Comparison of ENCODE assay signal across 15 mouse cellular contexts in genomic region chr10:118643622-118644021, GRCm38 (mm10).
DNase-seq lines count a peak whose midpoint lies in the region; ATAC-seq and TF ChIP-seq lines count a peak whose summit lies in the region.
"Had no signal": no experiment of that assay in that cellular context is flagged by ENCODE, and none has a peak within 500 bp of the region (broad histone marks: within the 10 kb centered on the region; RNA-seq: fewer than 3 reads in every experiment).

No protein-coding gene starts in this region.

- peak; percentile 12 to 22 for DNase-seq in left cerebral cortex, adult 18-20 months (ENCODE audit: low spot score in 2 of 2)
- no peak for DNase-seq in left cerebral cortex, postnatal 4 days
- peak; percentile 35 for DNase-seq in CD4-positive, CD25-positive, alpha-beta regulatory T cell, adult 2 months (ENCODE audit: low read depth, low spot score)
- peak; percentile 16 for DNase-seq in induced T-regulatory cell, adult 2 months (ENCODE audit: low read depth)
- no peak for DNase-seq in heart, postnatal 10 days
- DNase-seq in lung, postnatal 0 days (ENCODE audit: low spot score), result no peak
- DNase-seq: adrenal gland, postnatal 14 days; heart, adult 2 months; kidney, adult 2 months; lung, embryonic 14.5 days had no signal

- H3K79me2 ChIP-seq in C2C12 (ENCODE audit: control insufficient read depth, insufficient read depth), result no peaks in the 10 kb centered on the region

- H3K9ac ChIP-seq in lung, postnatal 0 days (replicated peaks; ENCODE audit: low read depth), result no peak overlapping the region
- no peak overlapping the region for H3K9ac ChIP-seq in kidney, embryonic 15.5 days
- H3K9ac ChIP-seq: limb, embryonic 15.5 days; lung, embryonic 14.5 days had no signal

- H3K4me1 ChIP-seq in lung, postnatal 0 days (ENCODE audit: insufficient read depth, low read depth, low read length), result no peaks in the 10 kb centered on the region
- H3K4me1 ChIP-seq in kidney, embryonic 15.5 days, result 0 out of 2 replicates have a peak, but pooled peaks cover 2% of the 10 kb centered on the region

- no peaks in the 10 kb centered on the region for H3K9me3 ChIP-seq in lung, postnatal 0 days (ENCODE audit: low read length)
- no peaks in the 10 kb centered on the region for H3K9me3 ChIP-seq in kidney, embryonic 15.5 days (replicated peaks)
- H3K9me3 ChIP-seq: limb, embryonic 15.5 days; midbrain, embryonic 10.5 days had no signal

- H3K36me3 ChIP-seq in C2C12 (ENCODE audit: control insufficient read depth, insufficient read depth), result no peaks in the 10 kb centered on the region
- H3K36me3 ChIP-seq in lung, postnatal 0 days (ENCODE audit: insufficient read depth, low read length), result no peaks in the 10 kb centered on the region
- no peaks in the 10 kb centered on the region for H3K36me3 ChIP-seq in kidney, embryonic 15.5 days
- H3K36me3 ChIP-seq: limb, embryonic 15.5 days; midbrain, embryonic 10.5 days had no signal

- no peak overlapping the region for H3ac ChIP-seq in C2C12 (ENCODE audit: control insufficient read depth, insufficient read length, low read depth)

- no peak for TF ChIP-seq EP300 in lung, postnatal 0 days (IDR thresholded peaks at IDR 0.05)

- H3K79me3 ChIP-seq in C2C12 (ENCODE audit: low read depth), result no peaks in the 10 kb centered on the region

- intact Hi-C loops in left cerebral cortex, postnatal 4 days (cut with DNase I), result loop anchor here (5.0 kb wide), 2 partner anchors 124 to 219 kb away; no protein-coding TSS in a partner anchor
- intact Hi-C loops in heart, postnatal 10 days (cut with DNase I), result no loop called here

- H3K4me3 ChIP-seq in C2C12 (ENCODE audit: insufficient read depth, poor library complexity, severe bottlenecking), result no peak overlapping the region
- H3K4me3 ChIP-seq in lung, postnatal 0 days (ENCODE audit: low read depth, low read length), result no peak overlapping the region
- H3K4me3 ChIP-seq in kidney, embryonic 15.5 days (replicated peaks), result no peak overlapping the region
- H3K4me3 ChIP-seq: heart, adult 2 months; limb, embryonic 15.5 days; midbrain, embryonic 10.5 days had no signal

- no peak for ATAC-seq in lung, postnatal 0 days
- ATAC-seq in kidney, embryonic 15.5 days (replicated peaks; ENCODE audit: low FRiP score), result no peak
- ATAC-seq: hindbrain, embryonic 16.5 days had no signal

- H3K4me2 ChIP-seq in lung, postnatal 0 days (replicated peaks; ENCODE audit: low read depth, low read length), result no peak overlapping the region
- no peak overlapping the region for H3K4me2 ChIP-seq in kidney, embryonic 15.5 days
- H3K4me2 ChIP-seq: limb, embryonic 15.5 days; lung, embryonic 14.5 days had no signal

- no peak overlapping the region for H3K27ac ChIP-seq in lung, postnatal 0 days (ENCODE audit: low read length)
- no peak overlapping the region for H3K27ac ChIP-seq in kidney, embryonic 15.5 days
- H3K27ac ChIP-seq: heart, adult 2 months; limb, embryonic 15.5 days; midbrain, embryonic 10.5 days had no signal

- no peak for TF ChIP-seq CTCF in C2C12 (IDR thresholded peaks at IDR 0.05; ENCODE audit: control insufficient read depth, insufficient read depth, insufficient read length)
- no peak for TF ChIP-seq CTCF in lung, postnatal 0 days (IDR thresholded peaks at IDR 0.05)

- H3K27me3 ChIP-seq in C2C12 (ENCODE audit: control insufficient read depth, insufficient read depth, insufficient read length), result no peaks in the 10 kb centered on the region
- H3K27me3 ChIP-seq in lung, postnatal 0 days (replicated peaks; ENCODE audit: insufficient read depth, low read length), result no peaks in the 10 kb centered on the region
- H3K27me3 ChIP-seq in kidney, embryonic 15.5 days, result no peaks in the 10 kb centered on the region
- H3K27me3 ChIP-seq: limb, embryonic 15.5 days had no signal

- WGBS in lung, postnatal 0 days, result 71% methylated on average over 8 of the region's 8 CpGs
- 74% methylated on average over 8 of the region's 8 CpGs for WGBS in kidney, embryonic 15.5 days

TF ChIP-seq in C2C12, 6 proteins besides CTCF, POLR2A, EP300 and RAD21:
- no peak for TF ChIP-seq MAX (IDR thresholded peaks at IDR 0.05)
- peak; percentile 59 for TF ChIP-seq USF1 (IDR thresholded peaks at IDR 0.05; ENCODE audit: low read depth)
- no peak for TF ChIP-seq FOSL1 (IDR thresholded peaks at IDR 0.05; ENCODE audit: insufficient read depth, low read length, poor library complexity, severe bottlenecking)

Comparison
In these comparisons a context has a peak if more than half of its experiments do, and no peak if none do; other contexts are left out.
1. DNase-seq: peak in left cerebral cortex, adult 18-20 months (2 of 2), CD4-positive, CD25-positive, alpha-beta regulatory T cell, adult 2 months (single experiment) and induced T-regulatory cell, adult 2 months (single experiment); none in left cerebral cortex, postnatal 4 days (single experiment), heart, postnatal 10 days (0 of 2) and lung, postnatal 0 days (single experiment).